Mouse (Mus musculus): ENCODE measurements around the gene Hepacam. TPM values are rescaled to one million over a fixed set of nuclear protein-coding genes. Genes with fewer than 3 reads are reported as not detected.

Gene Hepacam
- polyA plus RNA-seq, 1 experiment from 2014 or later: 12.3 TPM

- Histone ChIP-seq H3K4me1 (no peaks in the 10 kb centered on the region), H3K4me2 (no peak overlapping the region), H3K27ac (no peak overlapping the region), H3K27me3 (replicated peaks) (no peaks in the 10 kb centered on the region), H3K9ac (no peak overlapping the region), H3K36me3 (replicated peaks) (no peaks in the 10 kb centered on the region), H3K9me3 (no peaks in the 10 kb centered on the region), H3K4me3 (no peak overlapping the region)
- 83% methylated on average over 8 of the region's 8 CpGs for WGBS
- ATAC-seq (replicated peaks): no peak
Measured at GRCm38 (mm10) chr9:37393482-37394131, 26.5 kb downstream of the Hepacam start.

- no peaks in the 10 kb centered on the region for H3K9me3 ChIP-seq
Measured at GRCm38 (mm10) chr9:37400585-37400984, 33.4 kb downstream of the Hepacam start.

GRCm38 (mm10) chr9:37401802-37402201 lies 34.7 kb downstream of the Hepacam start, which contains the start of gene Robo4:
Gene Robo4, plus strand, starts transcription at chr9:37401897.
- Histone ChIP-seq H3K27ac (no peak within 1 kb of the TSS), H3K4me2 (no peak within 1 kb of the TSS), H3K4me3 (no peak within 1 kb of the TSS)

More at GRCm38 (mm10) chr9:37400585-37400984, 33.4 kb downstream of the Hepacam start:
- WGBS: 56% methylated on average over 2 of the region's 2 CpGs
- Histone ChIP-seq H3K27me3 (replicated peaks) (no peaks in the 10 kb centered on the region), H3K36me3 (replicated peaks) (no peaks in the 10 kb centered on the region), H3K9ac (no peak overlapping the region), H3K4me3 (no peak overlapping the region), H3K27ac (no peak overlapping the region), H3K4me2 (no peak overlapping the region), H3K4me1 (no peaks in the 10 kb centered on the region)
- no peak for ATAC-seq (replicated peaks)

GRCm38 (mm10) chr9:37402501-37402900 lies 35.4 kb downstream of the Hepacam start:
- WGBS: 93% methylated on average over 7 of the region's 7 CpGs
- no peak overlapping the region for H3K4me3 ChIP-seq

More at GRCm38 (mm10) chr9:37401802-37402201, 34.7 kb downstream of the Hepacam start, which contains the start of gene Robo4:
- ATAC-seq (replicated peaks): no peak
- WGBS: 12% methylated on average over 7 of the region's 7 CpGs
- no peak within 1 kb of the TSS for H3K9ac ChIP-seq
- H3K4me1 ChIP-seq: no peaks in the 10 kb centered on the region
- H3K27me3 ChIP-seq (replicated peaks): no peaks in the 10 kb centered on the region
- no peaks in the 10 kb centered on the region for H3K9me3 ChIP-seq
- no peaks in the 10 kb centered on the region for H3K36me3 ChIP-seq (replicated peaks)

GRCm38 (mm10) chr9:37403011-37403410 lies 35.9 kb downstream of the Hepacam start:
- no peak for ATAC-seq (replicated peaks)
- no peaks in the 10 kb centered on the region for H3K27me3 ChIP-seq (replicated peaks)
- H3K9ac ChIP-seq: no peak overlapping the region
- WGBS: 88% methylated on average over 7 of the region's 7 CpGs
- H3K4me2 ChIP-seq: no peak overlapping the region
- peaks cover 3% of the 10 kb centered on the region; the same call in 1 of the 2 replicates for H3K4me1 ChIP-seq
- H3K27ac ChIP-seq: no peak overlapping the region
- no peaks in the 10 kb centered on the region for H3K36me3 ChIP-seq (replicated peaks)
- no peaks in the 10 kb centered on the region for H3K9me3 ChIP-seq
- H3K4me3 ChIP-seq: no peak overlapping the region

More at GRCm38 (mm10) chr9:37402501-37402900, 35.4 kb downstream of the Hepacam start:
- no peak overlapping the region for H3K9ac ChIP-seq
- H3K36me3 ChIP-seq (replicated peaks): no peaks in the 10 kb centered on the region
- no peaks in the 10 kb centered on the region for H3K27me3 ChIP-seq (replicated peaks)
- H3K4me1 ChIP-seq: no peaks in the 10 kb centered on the region
- H3K4me2 ChIP-seq: no peak overlapping the region
- no peak for ATAC-seq (replicated peaks)
- H3K9me3 ChIP-seq: no peaks in the 10 kb centered on the region
- no peak overlapping the region for H3K27ac ChIP-seq

- no peak overlapping the region for H3K9ac ChIP-seq
- ATAC-seq (replicated peaks): peak; percentile 43; the same call in 1 of the 2 replicates
- WGBS: 0% methylated on average over 1 of the region's 1 CpGs
- no peaks in the 10 kb centered on the region for H3K27me3 ChIP-seq (replicated peaks)
- peaks cover 7% of the 10 kb centered on the region; the same call in 1 of the 2 replicates for H3K4me1 ChIP-seq
- no peaks in the 10 kb centered on the region for H3K9me3 ChIP-seq
- no peaks in the 10 kb centered on the region for H3K36me3 ChIP-seq (replicated peaks)
- no peak overlapping the region for H3K4me3 ChIP-seq
- H3K27ac ChIP-seq: no peak overlapping the region
- no peak overlapping the region for H3K4me2 ChIP-seq
Measured at GRCm38 (mm10) chr9:37406372-37406771, 39.2 kb downstream of the Hepacam start.

- peak overlapping the region; percentile 43 for H3K4me2 ChIP-seq
- peak overlapping the region; percentile 13; the same call in 1 of the 2 replicates for H3K4me3 ChIP-seq
- WGBS: 12% methylated on average over 19 of the region's 19 CpGs
- peak; percentile 76 for ATAC-seq (replicated peaks)
- no peaks in the 10 kb centered on the region for H3K9me3 ChIP-seq
- H3K9ac ChIP-seq: no peak overlapping the region
- H3K4me1 ChIP-seq: peaks cover 7% of the 10 kb centered on the region; the same call in 1 of the 2 replicates
- H3K27ac ChIP-seq: no peak overlapping the region
- no peaks in the 10 kb centered on the region for H3K36me3 ChIP-seq (replicated peaks)
- no peaks in the 10 kb centered on the region for H3K27me3 ChIP-seq (replicated peaks)
Measured at GRCm38 (mm10) chr9:37407850-37408502, 40.8 kb downstream of the Hepacam start.

GRCm38 (mm10) chr9:37409698-37410445 lies 42.7 kb downstream of the Hepacam start:
- Histone ChIP-seq H3K27me3 (replicated peaks) (no peaks in the 10 kb centered on the region), H3K9ac (no peak overlapping the region), H3K36me3 (replicated peaks) (no peaks in the 10 kb centered on the region), H3K4me2 (no peak overlapping the region), H3K4me3 (no peak overlapping the region), H3K9me3 (no peaks in the 10 kb centered on the region), H3K4me1 (peaks cover 7% of the 10 kb centered on the region; the same call in 1 of the 2 replicates), H3K27ac (no peak overlapping the region)
- no peak for ATAC-seq (replicated peaks)
- WGBS: 77% methylated on average over 8 of the region's 8 CpGs

GRCm38 (mm10) chr9:37412989-37413388 lies 45.8 kb downstream of the Hepacam start:
- Histone ChIP-seq H3K27ac (no peak overlapping the region), H3K4me2 (no peak overlapping the region), H3K36me3 (replicated peaks) (no peaks in the 10 kb centered on the region), H3K4me3 (no peak overlapping the region), H3K4me1 (peaks cover 3% of the 10 kb centered on the region; the same call in 1 of the 2 replicates), H3K9me3 (no peaks in the 10 kb centered on the region), H3K9ac (no peak overlapping the region), H3K27me3 (replicated peaks) (no peaks in the 10 kb centered on the region)
- ATAC-seq (replicated peaks): no peak
- 61% methylated on average over 3 of the region's 3 CpGs for WGBS

GRCm38 (mm10) chr9:37414666-37415065 lies 47.5 kb downstream of the Hepacam start:
- H3K9ac ChIP-seq: no peak overlapping the region
- no peak for ATAC-seq (replicated peaks)
- H3K9me3 ChIP-seq: no peaks in the 10 kb centered on the region
- no peak overlapping the region for H3K27ac ChIP-seq
- no peaks in the 10 kb centered on the region for H3K27me3 ChIP-seq (replicated peaks)
- H3K36me3 ChIP-seq (replicated peaks): no peaks in the 10 kb centered on the region
- no peak overlapping the region for H3K4me2 ChIP-seq
- H3K4me3 ChIP-seq: no peak overlapping the region
- 74% methylated on average over 3 of the region's 3 CpGs for WGBS
- no peaks in the 10 kb centered on the region for H3K4me1 ChIP-seq

GRCm38 (mm10) chr9:37418791-37419190 lies 51.6 kb downstream of the Hepacam start:
- H3K4me3 ChIP-seq: no peak overlapping the region
- H3K9me3 ChIP-seq: no peaks in the 10 kb centered on the region
- ATAC-seq (replicated peaks): no peak
- no peaks in the 10 kb centered on the region; the same call in 1 of the 2 replicates for H3K4me1 ChIP-seq
- no peak overlapping the region for H3K4me2 ChIP-seq
- peaks cover 11% of the 10 kb centered on the region for H3K27me3 ChIP-seq (replicated peaks)
- H3K9ac ChIP-seq: no peak overlapping the region
- WGBS: 82% methylated on average over 4 of the region's 4 CpGs
- H3K27ac ChIP-seq: no peak overlapping the region
- H3K36me3 ChIP-seq (replicated peaks): no peaks in the 10 kb centered on the region

GRCm38 (mm10) chr9:37420676-37421075 lies 53.5 kb downstream of the Hepacam start:
- peak; percentile 92 for ATAC-seq (replicated peaks)
- Histone ChIP-seq H3K4me3 (peak overlapping the region; percentile 27), H3K4me2 (peak overlapping the region; percentile 51), H3K4me1 (no peaks in the 10 kb centered on the region; the same call in 1 of the 2 replicates), H3K9ac (peak overlapping the region; percentile 22; the same call in 1 of the 2 replicates), H3K27ac (no peak overlapping the region), H3K36me3 (replicated peaks) (no peaks in the 10 kb centered on the region), H3K9me3 (no peaks in the 10 kb centered on the region), H3K27me3 (replicated peaks) (peaks cover 11% of the 10 kb centered on the region)
- under 1% methylated on average over 27 of the region's 27 CpGs for WGBS
